Mouse (Mus musculus): ENCODE measurements around the gene Tceanc2.

- TF ChIP-seq CTCF (IDR thresholded peaks at IDR 0.05; ENCODE audit: control insufficient read depth, insufficient read depth, insufficient read length) = no peak
- TF ChIP-seq CEBPB (IDR thresholded peaks at IDR 0.05; ENCODE audit: low read depth) = no peak
- TF ChIP-seq USF1 (IDR thresholded peaks at IDR 0.05; ENCODE audit: low read depth) = no peak
- TF ChIP-seq MYOD1 (IDR thresholded peaks at IDR 0.05; ENCODE audit: control insufficient read depth, insufficient read length, low read depth) = no peak
- TF ChIP-seq MAX (IDR thresholded peaks at IDR 0.05) = no peak
Measured at GRCm38 (mm10) chr4:107180746-107181145, 1.8 kb upstream of the Tceanc2 start.
